Comparison of ENCODE assay signal across 13 mouse cellular contexts in the genomic region with DNA sequence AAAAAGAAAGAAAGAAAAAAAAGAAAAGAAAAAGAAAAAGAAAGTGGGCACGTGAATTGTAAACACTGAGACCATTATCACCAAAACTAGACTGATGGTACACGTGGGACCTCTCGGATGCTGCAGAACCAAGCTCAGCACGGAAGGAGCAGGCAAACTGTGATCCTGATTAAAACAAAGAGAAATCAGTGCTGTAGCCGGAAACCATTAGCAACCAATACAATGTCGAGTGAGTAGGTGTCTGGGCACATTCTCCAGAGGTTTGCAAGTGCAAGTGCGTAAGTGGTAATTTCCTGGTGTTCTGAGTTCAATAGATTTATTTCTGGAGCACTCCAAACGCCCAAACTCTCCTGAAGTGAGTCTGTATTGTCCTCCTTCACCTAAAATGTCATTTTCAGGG.
DNase-seq lines count a peak whose midpoint lies in the region; ATAC-seq and TF ChIP-seq lines count a peak whose summit lies in the region.
"Had no signal": no experiment of that assay in that cellular context is flagged by ENCODE, and none has a peak within 500 bp of the region (broad histone marks: within the 10 kb centered on the region; RNA-seq: fewer than 3 reads in every experiment).

No protein-coding gene starts in this region.

- H3K9me3 ChIP-seq in forebrain, embryonic 13.5 days (replicated peaks), result no peaks in the 10 kb centered on the region
- H3K9me3 ChIP-seq in forebrain, postnatal 0 days (ENCODE audit: low read length), result no peaks in the 10 kb centered on the region
- H3K9me3 ChIP-seq in lung, embryonic 15.5 days, result no peaks in the 10 kb centered on the region
- H3K9me3 ChIP-seq in limb, embryonic 15.5 days, result no peaks in the 10 kb centered on the region

- H3K4me2 ChIP-seq in forebrain, embryonic 13.5 days, result no peak overlapping the region
- H3K4me2 ChIP-seq in forebrain, postnatal 0 days (ENCODE audit: low read depth), result no peak overlapping the region
- peak overlapping the region; percentile 16; the same call in 1 of the 2 replicates for H3K4me2 ChIP-seq in lung, embryonic 15.5 days
- H3K4me2 ChIP-seq in limb, embryonic 15.5 days, result 0 out of 2 replicates have a peak overlapping the region, but pooled peaks have one; percentile 5

- no peak overlapping the region for H3K4me3 ChIP-seq in forebrain, embryonic 13.5 days
- H3K4me3 ChIP-seq in forebrain, postnatal 0 days (ENCODE audit: low read depth, low read length), result no peak overlapping the region
- no peak overlapping the region for H3K4me3 ChIP-seq in lung, embryonic 15.5 days
- no peak overlapping the region for H3K4me3 ChIP-seq in limb, embryonic 15.5 days
- H3K4me3 ChIP-seq: erythroblast, embryonic 14.5 days; myocyte had no signal

- WGBS in forebrain, embryonic 13.5 days, result 55% methylated on average over 8 of the region's 8 CpGs
- WGBS in forebrain, postnatal 0 days, result 37% methylated on average over 8 of the region's 8 CpGs
- 30% methylated on average over 8 of the region's 8 CpGs for WGBS in lung, embryonic 15.5 days
- 37% methylated on average over 8 of the region's 8 CpGs for WGBS in limb, embryonic 15.5 days

- no peak for TF ChIP-seq CTCF in forebrain, postnatal 0 days (IDR thresholded peaks at IDR 0.05; ENCODE audit: low read depth)

- no peak overlapping the region for H3K27ac ChIP-seq in forebrain, embryonic 13.5 days
- no peak overlapping the region for H3K27ac ChIP-seq in forebrain, postnatal 0 days (ENCODE audit: low read depth, low read length)
- H3K27ac ChIP-seq in lung, embryonic 15.5 days, result no peak overlapping the region
- H3K27ac ChIP-seq in limb, embryonic 15.5 days, result no peak overlapping the region; the same call in 1 of the 2 replicates

- H3K36me3 ChIP-seq in forebrain, embryonic 13.5 days (ENCODE audit: poor library complexity, severe bottlenecking), result no peaks in the 10 kb centered on the region
- H3K36me3 ChIP-seq in forebrain, postnatal 0 days (ENCODE audit: insufficient read depth), result no peaks in the 10 kb centered on the region
- no peaks in the 10 kb centered on the region for H3K36me3 ChIP-seq in lung, embryonic 15.5 days
- H3K36me3 ChIP-seq in limb, embryonic 15.5 days, result no peaks in the 10 kb centered on the region

- intact Hi-C loops in gastrocnemius, postnatal 14 days (cut with DNase I; ENCODE audit: low total_unique reads), result no loop called here

- no peaks in the 10 kb centered on the region for H3K27me3 ChIP-seq in forebrain, embryonic 13.5 days
- no peaks in the 10 kb centered on the region for H3K27me3 ChIP-seq in forebrain, postnatal 0 days (ENCODE audit: insufficient read depth, low read length)
- H3K27me3 ChIP-seq in lung, embryonic 15.5 days, result no peaks in the 10 kb centered on the region
- H3K27me3 ChIP-seq in limb, embryonic 15.5 days, result no peaks in the 10 kb centered on the region

- no peak overlapping the region for H3K9ac ChIP-seq in forebrain, embryonic 13.5 days
- no peak overlapping the region for H3K9ac ChIP-seq in forebrain, postnatal 0 days
- H3K9ac ChIP-seq in lung, embryonic 15.5 days, result no peak overlapping the region
- H3K9ac ChIP-seq in limb, embryonic 15.5 days, result no peak overlapping the region

- H3K4me1 ChIP-seq in forebrain, embryonic 13.5 days, result peaks cover 7% of the 10 kb centered on the region; the same call in 1 of the 2 replicates
- H3K4me1 ChIP-seq in forebrain, postnatal 0 days (ENCODE audit: insufficient read depth), result no peaks in the 10 kb centered on the region
- peaks cover 4% of the 10 kb centered on the region for H3K4me1 ChIP-seq in lung, embryonic 15.5 days
- peaks cover 12% of the 10 kb centered on the region for H3K4me1 ChIP-seq in limb, embryonic 15.5 days

- no peak for DNase-seq in forebrain, postnatal 0 days
- DNase-seq in lung, postnatal 10 days, result no peak
- DNase-seq in forelimb bud, embryonic 11.5 days (ENCODE audit: low read depth, low spot score), result peak; percentile 66
- no peak for DNase-seq in gastrocnemius, postnatal 14 days
- no peak for DNase-seq in urinary bladder, postnatal 36 days (ENCODE audit: low spot score in 2 of 2)
- DNase-seq: heart, adult 18-20 months; right cerebral cortex, postnatal 25 days; thymus, postnatal 4 days had no signal

- 0 out of 2 replicates have a peak, but pooled peaks have one; percentile 38 for ATAC-seq in forebrain, embryonic 13.5 days
- no peak; the same call in 1 of the 2 replicates for ATAC-seq in forebrain, postnatal 0 days
- ATAC-seq in lung, embryonic 15.5 days (ENCODE audit: borderline replicate concordance, extremely low read depth, low FRiP score, low TSS enrichment), result no peak
- ATAC-seq in limb, embryonic 15.5 days (ENCODE audit: insufficient number of reproducible peaks, low FRiP score, low TSS enrichment, low read depth), result no peak

Comparison
In these comparisons a context has a peak if more than half of its experiments do, and no peak if none do; other contexts are left out.
1. H3K4me2 ChIP-seq: peak in lung, embryonic 15.5 days (single experiment) and limb, embryonic 15.5 days (single experiment); none in forebrain, embryonic 13.5 days (single experiment) and forebrain, postnatal 0 days (single experiment).